Mouse (Mus musculus): ENCODE measurements around the gene Pold1.

Pold1 gene

DNA sequence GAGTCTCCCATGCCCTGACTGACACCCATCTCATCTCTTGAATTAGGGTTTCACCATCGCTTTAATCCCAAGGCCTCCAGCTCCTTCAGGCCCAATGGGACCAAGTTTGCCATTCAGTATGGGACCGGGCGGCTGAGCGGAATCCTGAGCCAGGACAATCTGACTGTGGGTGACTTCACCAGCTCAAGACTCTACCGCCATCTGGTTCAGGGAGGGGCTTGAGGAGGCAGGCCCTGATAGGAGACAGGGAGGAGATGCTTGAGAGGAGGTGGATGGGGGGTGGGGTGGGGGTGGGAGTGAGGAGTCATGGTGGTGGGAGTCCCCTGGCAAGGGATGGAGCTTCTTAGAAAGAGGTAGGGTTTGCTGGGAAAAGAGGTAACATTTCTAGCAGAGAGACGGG, 33.0 kb upstream of the Pold1 start:
- no peak for DNase-seq

DNA sequence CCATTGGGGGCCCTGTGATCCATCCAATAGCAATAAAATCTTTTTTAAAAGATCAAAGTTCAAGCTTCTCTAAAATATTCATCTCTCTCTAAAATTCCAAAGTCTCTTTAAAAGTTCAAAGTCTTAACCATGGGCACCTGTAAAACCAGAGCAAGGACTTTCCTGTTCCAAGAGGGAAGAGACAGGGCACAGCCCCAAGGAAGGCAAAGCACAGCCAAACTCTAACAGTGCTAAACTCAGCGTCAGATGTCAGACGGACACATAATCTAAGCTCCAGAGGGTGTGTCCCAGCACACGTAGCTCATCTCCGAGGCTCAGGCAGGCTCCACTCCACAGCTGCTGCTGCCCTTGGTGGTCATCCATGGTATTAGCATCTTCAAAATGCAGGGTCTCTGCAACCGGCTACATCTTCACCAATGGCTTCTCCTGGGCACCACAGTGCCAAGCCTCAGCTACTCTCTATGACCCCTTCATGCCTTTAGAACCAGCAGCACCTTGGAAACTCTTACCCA, 27.7 kb upstream of the Pold1 start:
- no peak for DNase-seq

DNA sequence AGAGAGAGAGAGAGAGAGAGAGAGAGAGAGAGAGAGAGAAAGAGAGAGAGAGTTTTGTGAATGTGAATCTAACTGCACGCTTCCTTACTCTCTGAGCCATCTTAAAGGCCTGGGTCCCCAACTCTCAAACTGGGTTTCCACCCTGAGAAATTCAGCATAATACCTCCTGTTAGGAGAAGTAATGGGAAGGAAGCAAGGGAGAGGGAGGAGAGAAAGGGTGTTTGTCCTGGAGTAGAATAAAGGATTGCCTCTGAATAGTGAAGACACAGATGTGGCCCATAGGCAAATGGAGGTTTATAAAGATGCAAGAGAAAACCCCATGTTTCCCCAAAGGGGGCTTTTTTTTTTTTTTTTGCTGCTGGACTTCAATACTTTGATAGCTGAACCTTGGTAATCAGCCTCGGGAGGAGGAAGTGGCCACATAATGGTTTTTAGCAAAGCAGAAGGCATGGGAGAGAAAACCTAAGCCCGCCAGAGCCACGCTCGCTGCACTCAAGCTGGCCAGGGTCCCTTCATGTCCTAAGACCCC, 24.4 kb upstream of the Pold1 start:
- DNase-seq, result no peak

DNA sequence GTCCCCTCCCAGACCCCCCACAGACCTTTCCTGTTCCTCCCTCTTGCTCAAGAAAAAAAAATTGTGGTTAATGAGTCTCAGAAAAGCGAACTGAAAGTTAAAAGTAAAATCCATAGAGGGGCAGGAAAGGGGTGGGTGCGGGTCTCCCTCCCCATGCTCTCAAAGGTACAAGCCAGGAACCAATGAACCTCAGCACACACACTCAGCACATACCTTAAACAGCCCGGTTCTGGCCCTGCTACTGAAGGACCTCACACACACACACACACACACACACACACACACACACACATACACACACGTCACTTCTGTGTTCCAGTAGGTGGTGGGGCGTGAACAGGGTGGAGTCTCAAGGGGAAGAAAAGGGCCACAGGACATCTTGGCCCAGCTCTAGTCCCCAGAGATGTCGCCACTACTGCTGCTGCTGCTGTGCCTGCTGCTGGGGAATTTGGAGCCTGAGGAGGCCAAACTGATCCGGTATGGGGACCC, 23.6 kb upstream of the Pold1 start, which contains the start of gene Napsa:
TSS of gene Napsa (plus strand) at position 168 of the 489 bp plus-strand sequence.
- DNase-seq, result peak; percentile 60 to 70

DNA sequence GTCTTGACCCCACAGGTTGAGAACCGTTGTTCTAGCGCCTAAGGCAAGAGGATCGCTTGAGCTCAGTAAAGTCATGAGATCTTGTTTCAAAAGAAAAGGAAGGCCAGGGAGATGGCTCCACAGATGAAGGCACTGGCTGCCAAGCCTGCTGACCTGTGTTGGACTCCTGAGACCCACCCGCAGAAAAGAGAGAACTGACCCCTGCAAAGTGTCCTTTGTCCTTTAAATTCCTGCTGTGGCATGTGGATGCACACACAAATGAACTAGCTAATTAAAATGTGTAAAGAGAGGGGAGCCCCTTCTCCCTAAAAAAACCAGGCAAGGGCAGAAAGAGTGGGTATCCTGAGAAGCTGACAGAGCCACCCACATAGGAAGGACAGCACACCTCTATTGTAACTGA, 23.2 kb upstream of the Pold1 start:
- DNase-seq, result peak in 1 of 2 experiments; percentile 36

DNA sequence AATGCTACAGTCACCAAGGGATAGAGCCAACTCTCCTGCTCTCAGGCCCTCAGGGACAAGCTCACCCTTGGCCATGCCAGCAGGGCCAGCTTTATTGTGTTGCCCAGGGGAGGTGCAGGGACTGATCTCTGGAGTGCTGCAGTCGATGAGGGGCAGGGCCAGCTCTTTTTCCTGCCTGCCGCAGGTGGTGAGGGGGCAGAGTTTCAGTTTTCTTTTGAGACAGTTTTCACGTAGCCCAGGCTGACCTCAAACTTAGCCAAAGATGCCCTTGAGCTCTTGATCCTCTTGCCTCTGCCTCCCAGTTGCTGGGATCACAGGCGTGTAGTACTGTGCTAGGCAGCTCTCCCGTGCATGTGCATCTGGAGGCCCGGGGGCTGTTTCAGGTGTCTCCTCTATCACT, 22.3 kb upstream of the Pold1 start:
- no peak for DNase-seq

DNA sequence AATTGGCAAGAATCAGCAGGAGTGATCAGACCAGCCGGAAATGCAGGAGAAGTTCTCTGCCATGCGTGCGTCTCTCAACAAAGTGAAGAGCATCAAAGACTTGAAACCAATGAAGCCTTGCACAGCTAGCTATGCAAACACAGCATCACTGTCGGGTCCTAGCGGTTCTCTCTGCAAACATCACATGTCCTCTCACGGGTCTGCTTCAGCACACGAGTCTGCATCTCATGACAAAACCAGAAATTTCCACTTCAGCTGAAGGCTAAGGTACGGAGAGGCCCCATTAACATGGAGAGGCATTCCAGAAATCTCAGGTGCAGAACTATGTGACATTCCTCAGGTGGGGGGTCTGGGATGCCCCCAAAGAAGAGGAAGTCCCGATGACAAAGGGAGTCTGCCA, 20.2 kb upstream of the Pold1 start:
- DNase-seq, result no peak

DNA sequence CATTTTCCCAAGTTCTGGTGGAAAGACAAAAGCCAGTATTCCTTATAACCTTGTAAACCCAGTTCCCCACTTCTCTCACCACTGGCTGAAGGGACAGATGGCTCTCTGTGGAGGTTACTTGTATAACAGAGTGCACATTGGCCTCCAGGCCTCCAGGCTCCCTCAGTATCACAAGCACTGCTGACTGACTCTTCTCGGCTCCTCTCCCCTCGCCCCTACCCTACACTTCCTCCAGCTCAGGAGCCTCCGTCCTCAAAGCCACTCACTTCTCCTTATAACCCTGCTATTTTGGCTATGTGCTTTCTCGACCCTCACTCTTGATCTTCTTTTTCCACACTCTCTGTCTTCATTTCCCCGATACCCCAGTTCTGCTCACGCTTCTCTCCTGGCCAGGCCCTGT, 16.8 kb upstream of the Pold1 start:
- DNase-seq, result no peak

DNA sequence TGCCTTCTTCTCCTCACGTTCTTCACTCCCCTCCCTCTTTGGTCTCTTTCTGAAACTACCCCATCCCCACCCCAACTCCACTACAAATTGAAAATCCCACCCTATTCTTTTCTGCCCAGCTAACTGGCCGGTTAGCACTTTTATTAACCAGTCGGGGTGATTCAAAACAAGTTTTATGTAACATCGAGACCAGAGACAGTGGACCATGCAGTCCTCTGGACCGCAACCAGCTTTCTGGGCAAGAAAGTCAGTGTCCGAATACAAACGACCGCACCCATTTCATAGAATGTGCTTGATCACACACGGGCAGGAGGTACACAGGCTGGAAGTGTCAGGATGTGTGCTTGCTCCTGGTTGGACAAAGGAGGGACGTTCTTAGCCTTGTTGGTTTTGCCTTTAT, 15.8 kb upstream of the Pold1 start:
- DNase-seq, result no peak

DNA sequence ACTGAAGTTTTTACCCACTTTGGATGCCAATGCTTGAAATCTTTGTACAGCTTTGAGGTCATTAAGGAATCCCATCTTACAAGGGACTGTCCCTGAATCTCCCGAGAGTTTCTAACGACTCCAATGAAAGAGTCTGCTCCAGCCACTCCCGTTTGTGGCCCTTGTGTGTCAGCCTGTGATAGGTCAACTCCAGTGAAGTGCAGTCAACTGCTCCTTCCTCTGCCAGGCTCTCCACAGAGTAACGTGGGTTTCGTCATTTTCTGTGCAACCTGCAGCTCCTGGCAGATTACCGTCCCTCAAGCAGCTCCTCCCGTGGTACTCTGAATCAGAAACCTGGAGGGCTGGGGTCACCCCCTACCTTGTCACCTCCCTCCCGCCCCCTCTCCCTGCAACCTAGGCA, 14.6 kb upstream of the Pold1 start:
- DNase-seq, result no peak

DNA sequence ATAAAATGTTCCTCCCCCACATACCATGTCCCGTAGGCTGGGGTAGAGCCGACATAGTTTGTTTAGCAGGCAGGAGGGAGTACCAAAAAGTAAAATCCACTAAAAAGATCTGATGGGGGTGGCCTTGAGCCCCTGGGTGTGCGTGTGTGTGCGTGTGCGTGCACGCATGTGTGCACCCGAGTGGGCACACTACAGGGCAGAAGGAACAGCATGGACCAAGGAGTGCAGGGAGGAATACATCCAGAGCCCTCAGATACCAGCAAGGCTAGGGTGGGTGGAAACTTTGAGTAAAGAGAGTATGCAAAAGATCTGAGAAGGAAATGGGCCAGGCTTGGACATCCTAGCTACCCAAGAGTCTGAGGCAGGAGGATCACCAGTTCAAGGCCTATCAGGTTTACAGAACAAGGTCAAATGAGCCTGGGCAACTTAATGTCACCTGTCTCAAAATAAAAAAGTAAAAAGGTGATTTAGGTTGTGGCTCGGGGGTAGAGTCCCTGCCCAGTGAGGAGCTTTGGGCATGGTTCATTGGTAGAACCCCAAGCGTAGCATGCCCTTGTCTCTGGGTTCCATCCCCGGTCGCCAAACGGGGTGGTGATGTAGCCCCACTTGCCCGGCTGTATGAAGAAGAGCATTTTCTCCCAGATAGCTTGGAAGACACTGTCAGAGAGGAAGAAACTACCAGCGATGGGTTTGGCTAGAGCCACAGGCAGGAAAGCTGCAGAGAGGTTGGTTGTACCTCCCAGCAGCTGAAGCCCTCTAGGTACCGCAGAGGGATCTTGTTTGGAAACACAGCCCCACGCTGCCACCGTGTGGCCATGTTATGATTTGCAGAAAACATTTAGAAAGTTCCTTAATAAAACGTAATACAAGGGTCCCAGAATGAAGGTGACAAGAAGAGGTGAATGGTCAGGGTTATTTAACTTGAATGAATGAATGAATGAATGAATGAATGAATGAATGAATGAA, 12.1 kb upstream of the Pold1 start:
- DNase-seq, result peak; percentile 89 to 91

DNA sequence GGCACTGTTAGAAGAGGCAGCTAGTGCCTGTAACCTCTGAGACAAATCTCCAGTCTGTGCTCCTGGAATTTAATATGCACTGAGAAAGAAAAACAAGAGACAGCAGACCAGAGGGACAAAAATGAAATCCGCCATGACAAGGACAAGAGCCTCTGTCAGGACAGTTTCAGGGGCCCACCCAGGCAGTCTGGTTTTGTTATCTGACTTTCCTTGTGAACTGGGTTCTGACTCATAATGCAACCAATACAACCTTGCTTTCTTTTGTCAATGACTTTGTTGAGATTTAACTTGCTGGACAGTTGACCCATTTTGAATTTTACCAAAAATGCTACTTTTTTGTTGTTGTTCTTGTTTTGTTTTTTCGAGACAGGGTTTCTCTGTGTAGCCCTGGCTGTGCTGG, 9.0 kb upstream of the Pold1 start:
- no peak for DNase-seq

DNA sequence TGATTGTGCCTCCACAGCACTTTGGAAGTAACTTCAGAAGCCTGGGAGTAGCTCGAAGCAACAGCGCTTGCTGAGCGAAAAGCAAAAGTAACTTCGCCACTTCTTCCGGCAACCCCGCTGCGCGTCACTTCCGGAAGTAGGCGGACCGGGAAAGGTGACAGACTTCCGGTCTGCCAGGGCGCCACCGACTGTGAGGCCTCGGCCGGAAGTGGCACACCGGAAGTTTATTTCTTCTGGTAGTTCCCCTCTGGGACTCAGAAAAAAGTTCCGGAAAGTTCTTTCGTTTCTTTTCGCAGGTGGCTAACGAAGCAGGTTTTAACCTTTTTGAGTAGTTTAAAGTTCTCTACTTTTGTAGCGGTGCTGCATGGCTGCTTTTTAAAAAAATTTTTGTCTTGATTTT, 5.2 kb upstream of the Pold1 start, which contains the start of gene Nr1h2:
TSS of gene Nr1h2 (minus strand) at position 126 of the 400 bp plus-strand sequence.
- DNase-seq, result peak; percentile 98

DNA sequence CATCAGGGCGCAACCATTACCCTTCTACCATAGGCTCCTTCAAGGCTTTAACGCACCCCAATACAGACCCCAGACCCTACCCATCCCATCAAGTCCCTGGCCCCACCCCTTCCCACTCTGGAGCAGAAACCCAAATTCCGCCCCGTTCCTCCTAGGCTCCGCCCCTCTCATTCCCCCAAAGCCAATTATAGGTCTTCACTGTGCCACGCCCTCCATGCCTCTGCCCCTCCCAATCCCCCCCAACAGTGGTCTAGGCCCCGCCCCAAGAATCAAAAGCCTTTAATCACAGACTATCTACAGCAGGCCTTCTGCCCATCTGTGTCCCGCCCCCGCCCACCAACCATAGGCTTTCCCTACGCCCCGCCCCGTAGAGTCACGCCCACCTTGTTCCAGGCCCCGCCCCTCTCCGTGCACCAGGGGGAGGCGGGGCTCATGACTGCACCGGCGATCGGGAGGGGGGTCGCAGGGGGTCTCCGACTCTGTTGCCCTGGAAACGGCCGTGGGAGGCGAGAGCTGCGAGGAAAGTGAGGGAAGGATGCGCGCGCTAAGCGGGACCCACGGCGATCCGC, 4.6 kb upstream of the Pold1 start:
- peak; percentile 96 for DNase-seq

DNA sequence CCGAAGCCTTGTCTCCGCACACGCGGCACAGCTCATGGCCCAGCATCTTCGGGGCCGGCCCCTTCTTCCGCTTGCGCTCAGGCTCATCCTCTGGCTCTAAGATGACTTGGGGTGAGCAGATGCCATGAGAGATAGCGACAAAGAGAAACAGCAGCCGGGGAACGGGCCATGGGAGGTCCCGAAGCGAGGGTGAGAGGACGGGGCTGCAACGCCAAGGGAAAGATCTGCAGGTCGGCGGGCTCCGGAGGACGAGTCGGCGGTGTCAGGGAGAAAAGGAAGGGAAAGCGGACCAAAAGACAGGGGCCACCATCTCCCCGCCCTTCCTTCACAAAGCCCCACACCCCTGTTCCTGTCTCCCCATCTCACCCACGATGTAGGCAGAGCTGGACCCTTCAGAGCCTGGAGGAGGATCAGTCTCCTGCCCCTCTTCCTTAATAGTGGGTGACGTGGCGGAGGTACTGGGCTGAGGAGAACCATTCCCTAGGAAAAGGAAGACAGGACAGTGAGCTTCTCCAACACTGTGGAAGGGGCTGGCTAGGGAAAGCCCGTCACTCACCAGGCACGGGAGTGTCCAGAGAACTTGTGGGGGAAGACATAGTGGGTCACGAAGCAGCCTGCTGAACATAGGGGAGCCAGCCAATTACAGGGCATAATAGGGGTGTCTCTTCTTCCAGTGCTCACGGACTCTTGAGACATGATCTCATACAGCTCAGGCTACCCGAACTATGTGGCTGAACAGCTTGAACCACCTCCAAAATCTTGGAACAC, 3.7 kb upstream of the Pold1 start:
- DNase-seq, result no peak

DNA sequence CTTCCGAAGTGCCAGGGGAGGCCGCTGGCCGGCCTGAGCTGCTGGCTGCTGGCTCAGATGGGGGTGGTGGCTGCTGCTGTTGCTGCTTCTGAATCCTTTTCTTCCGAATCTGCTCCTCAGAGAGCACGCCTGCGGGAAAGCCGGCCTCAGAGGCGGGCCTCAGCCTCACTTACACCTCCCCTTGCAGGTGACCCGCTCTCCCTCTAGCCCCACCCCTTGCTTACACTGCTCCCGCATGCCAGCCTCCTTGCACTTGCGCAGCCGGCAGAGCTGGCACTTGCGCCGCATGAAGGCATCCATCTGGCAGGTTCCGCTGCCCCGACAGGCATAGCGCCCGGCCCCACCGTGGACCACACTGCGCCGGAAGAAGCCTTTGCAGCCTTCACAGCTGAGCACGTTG, 3.1 kb upstream of the Pold1 start:
- no peak for DNase-seq

DNA sequence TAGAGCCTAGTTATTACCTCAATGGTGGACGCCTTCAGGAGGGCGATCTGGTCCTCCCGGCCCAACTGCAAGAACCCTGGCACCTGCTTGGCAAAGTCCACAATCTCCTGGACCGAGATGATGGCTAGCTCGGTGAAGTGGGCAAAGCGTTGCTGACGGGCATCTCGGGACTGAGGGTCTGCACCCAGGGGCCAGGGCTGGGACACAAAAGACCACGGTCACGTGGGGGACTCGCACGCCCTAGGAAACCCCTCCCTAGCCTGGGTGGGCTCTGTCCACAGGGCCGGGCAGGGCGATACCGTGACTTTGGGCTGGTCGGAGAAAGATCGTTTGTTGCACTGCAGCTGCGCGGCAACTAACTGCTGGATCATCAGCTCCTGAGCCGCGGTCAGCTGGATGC, 2.7 kb upstream of the Pold1 start:
- no peak for DNase-seq

DNA sequence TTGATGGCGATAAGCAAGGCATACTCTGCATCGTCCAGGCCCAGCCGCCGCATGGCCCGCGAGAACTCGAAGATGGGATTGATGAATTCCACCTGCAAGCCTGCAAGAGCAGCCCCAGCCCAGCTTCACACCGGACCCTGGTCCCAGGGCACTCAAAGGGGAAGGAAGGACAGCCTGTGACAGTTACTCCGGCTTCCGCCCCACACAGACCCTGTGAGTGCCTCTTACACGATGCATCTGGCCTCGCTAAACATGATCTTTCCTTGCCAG, 1.7 kb upstream of the Pold1 start:
- DNase-seq, result peak in 1 of 2 experiments; percentile 7

DNA sequence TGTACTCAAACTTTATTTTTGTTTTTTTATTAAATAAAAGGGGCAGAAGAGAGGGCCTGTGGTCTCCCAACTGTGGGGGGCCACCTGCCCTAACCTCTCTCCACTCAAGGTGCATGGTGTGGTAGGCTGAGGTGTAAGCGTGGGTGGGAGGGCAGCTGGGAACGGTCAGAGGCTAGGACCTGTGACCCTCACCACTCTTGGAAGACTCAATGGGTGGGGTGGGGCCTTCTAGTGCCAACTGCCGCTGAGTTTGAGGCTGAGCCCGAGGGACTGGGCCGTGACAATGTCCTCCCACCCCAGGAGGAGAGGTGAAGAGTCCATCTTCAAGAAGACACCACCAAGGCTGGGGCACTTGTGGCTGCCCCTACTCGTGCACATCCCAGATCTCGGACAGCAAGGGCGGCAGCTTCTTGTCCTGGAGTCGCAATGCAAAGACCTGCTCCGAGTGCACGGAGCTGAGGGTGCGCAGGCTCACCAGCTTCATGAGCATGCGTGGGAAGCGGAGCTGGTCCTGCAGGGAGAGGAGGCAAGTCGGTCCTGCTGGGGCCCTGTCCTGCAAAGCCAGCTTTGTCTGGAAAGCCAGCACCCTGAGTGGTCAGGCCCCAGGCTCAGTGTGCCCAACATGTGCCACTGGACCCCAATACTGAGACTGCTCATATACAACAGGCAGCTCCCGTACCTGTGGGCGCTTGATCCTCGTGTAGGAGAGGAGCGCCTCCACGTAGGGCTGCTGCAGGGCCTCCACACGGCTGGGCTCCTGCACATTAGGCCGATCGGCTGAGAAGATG, 1.2 kb upstream of the Pold1 start:
- DNase-seq, result peak in 1 of 2 experiments; percentile 7

DNA sequence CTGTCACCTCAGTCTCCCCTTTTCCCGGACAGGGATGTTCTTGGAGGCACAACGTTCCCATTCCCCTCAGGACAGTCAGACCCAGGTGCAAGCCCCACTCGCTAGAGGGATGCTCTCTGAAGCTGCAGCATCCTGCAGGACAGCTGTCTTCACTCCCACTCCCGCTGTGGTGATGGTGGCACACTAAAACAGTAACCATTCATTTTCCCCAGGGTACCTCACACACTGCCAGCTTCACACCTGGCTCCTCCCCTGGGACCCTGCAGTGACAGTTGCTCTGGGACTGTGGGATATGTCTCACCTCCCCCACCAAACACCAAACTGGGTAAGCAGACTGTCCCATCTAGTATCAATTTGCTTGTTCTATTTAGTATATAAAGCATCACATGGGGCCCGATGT, 924 bp downstream of the Pold1 start:
- DNase-seq, result peak in 1 of 2 experiments; percentile 8

DNA sequence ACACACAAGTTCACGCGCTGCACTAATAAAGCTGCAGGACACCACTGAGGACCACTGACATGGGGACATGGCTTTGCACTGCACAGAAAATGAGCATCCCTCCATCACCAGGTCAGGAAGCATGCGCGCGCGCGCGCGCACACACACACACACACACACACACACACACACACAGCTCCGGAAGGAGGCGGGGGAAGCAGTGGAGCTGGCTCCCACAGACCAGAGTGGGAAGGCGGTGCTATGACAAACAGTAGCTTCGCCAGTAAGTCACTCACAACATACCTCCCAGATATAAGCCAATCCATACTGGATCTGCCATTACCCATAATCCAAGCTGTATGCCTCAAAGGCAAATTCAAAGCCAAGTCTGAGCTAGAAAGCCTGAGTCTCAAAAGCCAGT, 1.6 kb downstream of the Pold1 start:
- DNase-seq, result no peak

DNA sequence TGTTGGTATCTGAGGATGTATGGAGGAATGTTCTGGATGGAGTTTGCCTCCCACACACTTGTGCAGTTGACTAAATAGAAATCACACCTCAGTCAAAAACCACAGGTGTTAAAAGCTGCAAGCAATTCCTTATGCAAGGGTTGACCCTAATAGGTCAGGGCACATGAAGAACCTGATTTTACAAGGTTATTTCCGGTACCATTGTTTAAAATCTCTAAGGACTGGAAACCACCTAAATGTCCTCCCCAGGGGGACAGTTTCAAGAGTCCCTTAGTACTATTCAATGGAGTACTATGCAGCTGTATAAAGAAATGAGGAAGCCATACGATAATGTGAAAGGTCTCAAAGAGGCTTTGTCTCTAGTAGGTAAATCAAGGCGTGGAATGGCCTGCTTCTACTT, 2.4 kb downstream of the Pold1 start:
- DNase-seq, result no peak
